Mouse (Mus musculus): ENCODE measurements around the gene Hist1h2bk. TPM values are rescaled to one million over a fixed set of nuclear protein-coding genes. Genes with fewer than 3 reads are reported as not detected.

Hist1h2bk gene
- polyA plus RNA-seq, 1 experiment from 2014 or later = 4.6 TPM

DNA sequence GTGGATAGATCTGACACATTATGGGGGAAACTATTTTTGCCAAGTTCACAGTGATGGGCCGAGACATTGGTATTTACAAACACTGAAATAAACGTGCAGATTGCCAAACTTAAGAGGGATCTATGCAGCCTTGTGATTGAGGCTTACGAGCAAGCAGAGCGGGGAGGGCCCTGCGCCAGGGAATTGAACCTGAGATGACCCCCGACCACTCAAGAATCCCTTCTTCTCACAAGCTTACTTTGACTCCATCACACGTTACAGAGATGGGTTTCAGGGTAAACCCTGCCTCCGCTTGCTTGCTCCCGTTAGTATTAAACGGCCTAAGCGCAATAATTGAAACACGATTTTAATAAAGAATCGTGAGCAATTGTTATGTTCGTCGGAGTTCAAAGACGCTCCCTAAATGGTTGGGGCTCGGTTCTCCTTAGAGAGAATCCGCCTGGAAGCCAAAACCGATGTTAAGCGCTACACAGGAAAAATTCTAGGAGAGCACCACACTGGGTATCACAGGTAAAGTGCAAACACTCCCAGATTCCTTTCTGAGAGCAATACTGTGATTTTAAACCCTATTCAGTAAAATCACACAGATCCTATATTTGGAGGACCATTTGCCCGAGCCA, 38.4 kb upstream of the Hist1h2bk start:
- Histone ChIP-seq H3K4me1 (replicated peaks; ENCODE audit: control insufficient read depth, insufficient read depth, low read length) (peaks cover 8% of the 10 kb centered on the region; the same call in 1 of the 2 replicates), H3K27me3 (replicated peaks; ENCODE audit: control insufficient read depth, insufficient read depth, low read length) (peaks cover 50% of the 10 kb centered on the region), H3K9me3 (ENCODE audit: control insufficient read depth, low read length) (no peaks in the 10 kb centered on the region), H3K27ac (ENCODE audit: low read depth, low read length) (no peak overlapping the region), H3K4me3 (ENCODE audit: low read depth, low read length) (peak overlapping the region; percentile 39), H3K36me3 (ENCODE audit: control insufficient read depth, insufficient read depth, low read length) (no peaks in the 10 kb centered on the region), H3K9ac (ENCODE audit: low read depth, low read length) (no peak overlapping the region), H3K4me2 (peak overlapping the region; percentile 79)
- DNase-seq (ENCODE audit: low spot score) (peak; percentile 37), ATAC-seq (replicated peaks; ENCODE audit: low FRiP score) (no peak)
- 2% methylated on average over 21 of the region's 21 CpGs for WGBS

GRCm38 (mm10) chr13:21997821-21998220, 37.8 kb upstream of the Hist1h2bk start:
- no peaks in the 10 kb centered on the region for H3K9me3 ChIP-seq (ENCODE audit: control insufficient read depth, low read length)
- 11% methylated on average over 4 of the region's 4 CpGs for WGBS
- peaks cover 51% of the 10 kb centered on the region for H3K27me3 ChIP-seq (replicated peaks; ENCODE audit: control insufficient read depth, insufficient read depth, low read length)
- H3K27ac ChIP-seq (ENCODE audit: low read depth, low read length) = no peak overlapping the region
- ATAC-seq (replicated peaks; ENCODE audit: low FRiP score) = no peak
- H3K9ac ChIP-seq (ENCODE audit: low read depth, low read length) = no peak overlapping the region
- H3K36me3 ChIP-seq (ENCODE audit: control insufficient read depth, insufficient read depth, low read length) = no peaks in the 10 kb centered on the region
- DNase-seq (ENCODE audit: low spot score) = peak; percentile 25
- H3K4me1 ChIP-seq (replicated peaks; ENCODE audit: control insufficient read depth, insufficient read depth, low read length) = peaks cover 8% of the 10 kb centered on the region; the same call in 1 of the 2 replicates
- peak overlapping the region; percentile 79 for H3K4me2 ChIP-seq
- peak overlapping the region; percentile 39 for H3K4me3 ChIP-seq (ENCODE audit: low read depth, low read length)

DNA sequence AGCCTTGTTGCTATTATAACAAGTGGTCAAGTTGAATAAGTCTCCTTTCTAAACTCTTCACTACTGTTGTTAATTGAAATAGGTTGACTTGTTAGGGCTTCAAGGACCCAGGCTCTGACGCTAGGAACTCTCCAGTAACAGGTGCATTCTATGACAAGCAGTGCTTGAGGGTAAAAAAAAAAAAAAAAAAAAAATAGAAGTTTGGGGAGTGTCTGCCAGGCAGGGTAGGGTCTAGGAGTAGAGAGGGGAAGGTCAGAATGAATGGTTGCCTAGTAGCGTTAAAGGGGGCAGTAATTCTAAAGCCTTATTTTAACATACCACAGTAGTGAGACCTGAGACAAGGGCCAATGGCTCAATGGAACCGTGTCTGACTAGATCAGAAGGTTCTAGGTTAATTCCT, 37.3 kb upstream of the Hist1h2bk start:
- H3K4me2 ChIP-seq = no peak overlapping the region
- no peak overlapping the region for H3K9ac ChIP-seq (ENCODE audit: low read depth, low read length)
- no peak overlapping the region for H3K27ac ChIP-seq (ENCODE audit: low read depth, low read length)
- 40% methylated on average over 3 of the region's 3 CpGs for WGBS
- no peak overlapping the region for H3K4me3 ChIP-seq (ENCODE audit: low read depth, low read length)
- H3K27me3 ChIP-seq (replicated peaks; ENCODE audit: control insufficient read depth, insufficient read depth, low read length) = peaks cover 57% of the 10 kb centered on the region
- peaks cover 8% of the 10 kb centered on the region; the same call in 1 of the 2 replicates for H3K4me1 ChIP-seq (replicated peaks; ENCODE audit: control insufficient read depth, insufficient read depth, low read length)
- H3K36me3 ChIP-seq (ENCODE audit: control insufficient read depth, insufficient read depth, low read length) = no peaks in the 10 kb centered on the region
- ATAC-seq (replicated peaks; ENCODE audit: low FRiP score) (no peak), DNase-seq (ENCODE audit: low spot score) (no peak)
- no peaks in the 10 kb centered on the region for H3K9me3 ChIP-seq (ENCODE audit: control insufficient read depth, low read length)

- Histone ChIP-seq H3K36me3 (ENCODE audit: control insufficient read depth, insufficient read depth, low read length) (no peaks in the 10 kb centered on the region), H3K9me3 (ENCODE audit: control insufficient read depth, low read length) (no peaks in the 10 kb centered on the region), H3K4me3 (ENCODE audit: low read depth, low read length) (no peak overlapping the region), H3K27me3 (replicated peaks; ENCODE audit: control insufficient read depth, insufficient read depth, low read length) (peaks cover 64% of the 10 kb centered on the region), H3K4me1 (replicated peaks; ENCODE audit: control insufficient read depth, insufficient read depth, low read length) (peaks cover 8% of the 10 kb centered on the region; the same call in 1 of the 2 replicates), H3K9ac (ENCODE audit: low read depth, low read length) (no peak overlapping the region), H3K4me2 (no peak overlapping the region), H3K27ac (ENCODE audit: low read depth, low read length) (no peak overlapping the region)
- ATAC-seq (replicated peaks; ENCODE audit: low FRiP score) (no peak), DNase-seq (ENCODE audit: low spot score) (no peak)
- WGBS = 46% methylated on average over 4 of the region's 4 CpGs
Measured at GRCm38 (mm10) chr13:21999147-21999546, 36.5 kb upstream of the Hist1h2bk start.

GRCm38 (mm10) chr13:22001346-22001745, 34.3 kb upstream of the Hist1h2bk start:
- no peak for ATAC-seq (replicated peaks; ENCODE audit: low FRiP score)
- H3K9ac ChIP-seq (ENCODE audit: low read depth, low read length) = no peak overlapping the region
- 46% methylated on average over 2 of the region's 2 CpGs for WGBS
- no peaks in the 10 kb centered on the region for H3K9me3 ChIP-seq (ENCODE audit: control insufficient read depth, low read length)
- no peak overlapping the region for H3K27ac ChIP-seq (ENCODE audit: low read depth, low read length)
- DNase-seq (ENCODE audit: low spot score) = no peak
- no peak overlapping the region for H3K4me3 ChIP-seq (ENCODE audit: low read depth, low read length)
- H3K4me2 ChIP-seq = 0 out of 2 replicates have a peak overlapping the region, but pooled peaks have one; percentile 5
- H3K27me3 ChIP-seq (replicated peaks; ENCODE audit: control insufficient read depth, insufficient read depth, low read length) = peaks cover 80% of the 10 kb centered on the region
- H3K4me1 ChIP-seq (replicated peaks; ENCODE audit: control insufficient read depth, insufficient read depth, low read length) = peaks cover 8% of the 10 kb centered on the region; the same call in 1 of the 2 replicates
- no peaks in the 10 kb centered on the region for H3K36me3 ChIP-seq (ENCODE audit: control insufficient read depth, insufficient read depth, low read length)

DNA sequence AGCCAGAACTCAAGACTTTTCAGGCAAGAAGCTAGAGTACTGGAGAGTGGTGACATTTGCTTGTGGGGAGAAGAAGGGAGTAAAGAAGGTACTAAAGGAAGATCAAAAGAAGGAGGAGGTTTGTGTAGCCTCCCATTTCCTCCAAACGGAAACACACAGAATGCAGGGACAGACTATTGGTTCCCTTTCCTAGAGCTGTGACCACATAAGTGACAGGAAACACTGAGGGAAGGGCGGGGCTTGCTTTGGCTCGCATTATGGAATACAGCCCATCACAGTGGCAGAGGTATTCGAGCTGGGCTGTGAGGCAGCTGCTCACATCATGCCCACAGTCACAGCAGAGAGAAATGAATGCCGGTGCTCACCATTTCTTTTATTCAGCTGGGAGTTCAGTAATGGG, 33.8 kb upstream of the Hist1h2bk start:
- DNase-seq (ENCODE audit: low spot score) (no peak), ATAC-seq (replicated peaks; ENCODE audit: low FRiP score) (no peak)
- Histone ChIP-seq H3K9me3 (ENCODE audit: control insufficient read depth, low read length) (no peaks in the 10 kb centered on the region), H3K9ac (ENCODE audit: low read depth, low read length) (no peak overlapping the region), H3K4me1 (replicated peaks; ENCODE audit: control insufficient read depth, insufficient read depth, low read length) (peaks cover 10% of the 10 kb centered on the region; the same call in 1 of the 2 replicates), H3K36me3 (ENCODE audit: control insufficient read depth, insufficient read depth, low read length) (no peaks in the 10 kb centered on the region), H3K27me3 (replicated peaks; ENCODE audit: control insufficient read depth, insufficient read depth, low read length) (peaks cover 81% of the 10 kb centered on the region), H3K27ac (ENCODE audit: low read depth, low read length) (no peak overlapping the region), H3K4me3 (ENCODE audit: low read depth, low read length) (no peak overlapping the region), H3K4me2 (0 out of 2 replicates have a peak overlapping the region, but pooled peaks have one; percentile 5)
- 15% methylated on average over 5 of the region's 5 CpGs for WGBS

GRCm38 (mm10) chr13:22005605-22006333, 29.9 kb upstream of the Hist1h2bk start:
- no peaks in the 10 kb centered on the region for H3K36me3 ChIP-seq (ENCODE audit: control insufficient read depth, insufficient read depth, low read length)
- H3K4me2 ChIP-seq = peak overlapping the region; percentile 98
- peak; percentile 78 for DNase-seq (ENCODE audit: low spot score)
- H3K9me3 ChIP-seq (ENCODE audit: control insufficient read depth, low read length) = no peaks in the 10 kb centered on the region
- H3K4me3 ChIP-seq (ENCODE audit: low read depth, low read length) = peak overlapping the region; percentile 67
- peak; percentile 78 for ATAC-seq (replicated peaks; ENCODE audit: low FRiP score)
- no peak overlapping the region for H3K27ac ChIP-seq (ENCODE audit: low read depth, low read length)
- peaks cover 10% of the 10 kb centered on the region; the same call in 1 of the 2 replicates for H3K4me1 ChIP-seq (replicated peaks; ENCODE audit: control insufficient read depth, insufficient read depth, low read length)
- peaks cover 86% of the 10 kb centered on the region for H3K27me3 ChIP-seq (replicated peaks; ENCODE audit: control insufficient read depth, insufficient read depth, low read length)
- under 1% methylated on average over 45 of the region's 45 CpGs for WGBS
- H3K9ac ChIP-seq (ENCODE audit: low read depth, low read length) = peak overlapping the region; percentile 44; the same call in 1 of the 2 replicates

GRCm38 (mm10) chr13:22006334-22007120, 29.1 kb upstream of the Hist1h2bk start:
- Histone ChIP-seq H3K27ac (ENCODE audit: low read depth, low read length) (no peak overlapping the region), H3K4me1 (replicated peaks; ENCODE audit: control insufficient read depth, insufficient read depth, low read length) (peaks cover 10% of the 10 kb centered on the region; the same call in 1 of the 2 replicates), H3K9ac (ENCODE audit: low read depth, low read length) (peak overlapping the region; percentile 44; the same call in 1 of the 2 replicates), H3K4me3 (ENCODE audit: low read depth, low read length) (peak overlapping the region; percentile 67), H3K27me3 (replicated peaks; ENCODE audit: control insufficient read depth, insufficient read depth, low read length) (peaks cover 88% of the 10 kb centered on the region), H3K9me3 (ENCODE audit: control insufficient read depth, low read length) (no peaks in the 10 kb centered on the region), H3K4me2 (peak overlapping the region; percentile 98), H3K36me3 (ENCODE audit: control insufficient read depth, insufficient read depth, low read length) (no peaks in the 10 kb centered on the region)
- peak; percentile 84 for ATAC-seq (replicated peaks; ENCODE audit: low FRiP score)
- peak; percentile 55 for DNase-seq (ENCODE audit: low spot score)
- under 1% methylated on average over 38 of the region's 38 CpGs for WGBS
